ENCODE assay signal across 8 mouse cellular contexts in genomic region chr5:66151301-66152188, GRCm38 (mm10). TPM values are rescaled to one million over a fixed set of nuclear protein-coding genes. Genes with fewer than 3 reads are reported as not detected.
DNase-seq lines count a peak whose midpoint lies in the region; ATAC-seq and TF ChIP-seq lines count a peak whose summit lies in the region.

No protein-coding gene starts in this region.

- H3K4me1 ChIP-seq in forebrain, embryonic 12.5 days, result peaks cover 23% of the 10 kb centered on the region
- H3K4me1 ChIP-seq in hindbrain, postnatal 0 days (ENCODE audit: insufficient read depth, low read length), result no peaks in the 10 kb centered on the region
- 0 out of 2 replicates have a peak, but pooled peaks cover 5% of the 10 kb centered on the region for H3K4me1 ChIP-seq in liver, embryonic 13.5 days (replicated peaks)
- peaks cover 5% of the 10 kb centered on the region; the same call in 1 of the 2 replicates for H3K4me1 ChIP-seq in neural tube, embryonic 11.5 days (ENCODE audit: control insufficient read depth, insufficient read depth, low read length)

- H3K9me3 ChIP-seq in forebrain, embryonic 12.5 days, result no peaks in the 10 kb centered on the region
- no peaks in the 10 kb centered on the region for H3K9me3 ChIP-seq in hindbrain, postnatal 0 days (ENCODE audit: low read length)
- H3K9me3 ChIP-seq in liver, embryonic 13.5 days (replicated peaks), result no peaks in the 10 kb centered on the region
- H3K9me3 ChIP-seq in neural tube, embryonic 11.5 days (ENCODE audit: control insufficient read depth, low read length), result no peaks in the 10 kb centered on the region

- DNase-seq in A20 (ENCODE audit: low read depth, low spot score), result peak; percentile 72
- no peak for DNase-seq in hindbrain, postnatal 0 days (ENCODE audit: low spot score)
- no peak for DNase-seq in liver, embryonic 13.5 days
- DNase-seq in neural tube, embryonic 11.5 days (ENCODE audit: low spot score), result peak; percentile 49
- peak; percentile 46 for DNase-seq in thymus, postnatal 0 days (ENCODE audit: low spot score)
- no peak for DNase-seq in layer of hippocampus, adult 8-10 months (ENCODE audit: low spot score in 2 of 2)

- H3K4me2 ChIP-seq in forebrain, embryonic 12.5 days, result peak overlapping the region; percentile 79
- H3K4me2 ChIP-seq in hindbrain, postnatal 0 days (ENCODE audit: low read depth, low read length), result peak overlapping the region; percentile 92
- H3K4me2 ChIP-seq in liver, embryonic 13.5 days, result peak overlapping the region; percentile 57
- H3K4me2 ChIP-seq in neural tube, embryonic 11.5 days (ENCODE audit: low read depth), result peak overlapping the region; percentile 78

- ATAC-seq in activated CD4-positive, CD25-positive, alpha-beta regulatory T cell, adult 4 months, result peak; percentile 69
- ATAC-seq in forebrain, embryonic 12.5 days (ENCODE audit: low FRiP score), result peak; percentile 61; the same call in 1 of the 2 replicates
- ATAC-seq in hindbrain, postnatal 0 days, result 0 out of 2 replicates have a peak, but pooled peaks have one; percentile 43
- ATAC-seq in liver, embryonic 13.5 days (ENCODE audit: low read depth), result peak; percentile 59; the same call in 1 of the 2 replicates
- no peak; the same call in 1 of the 2 replicates for ATAC-seq in neural tube, embryonic 11.5 days (ENCODE audit: insufficient read depth, low FRiP score, low TSS enrichment)

- peaks cover 66% of the 10 kb centered on the region for H3K27me3 ChIP-seq in forebrain, embryonic 12.5 days
- peaks cover 13% of the 10 kb centered on the region for H3K27me3 ChIP-seq in hindbrain, postnatal 0 days (ENCODE audit: insufficient read depth, low read length)
- peaks cover 56% of the 10 kb centered on the region for H3K27me3 ChIP-seq in liver, embryonic 13.5 days
- H3K27me3 ChIP-seq in neural tube, embryonic 11.5 days (ENCODE audit: control insufficient read depth, insufficient read depth, low read length), result peaks cover 22% of the 10 kb centered on the region

- WGBS in forebrain, embryonic 12.5 days, result 6% methylated on average over 37 of the region's 37 CpGs
- WGBS in hindbrain, postnatal 0 days, result 12% methylated on average over 37 of the region's 37 CpGs
- 7% methylated on average over 37 of the region's 37 CpGs for WGBS in liver, embryonic 13.5 days (ENCODE audit: insufficient replicate concordance)
- WGBS in neural tube, embryonic 11.5 days, result 8% methylated on average over 37 of the region's 37 CpGs

- no peak for TF ChIP-seq CTCF in hindbrain, postnatal 0 days (IDR thresholded peaks at IDR 0.05; ENCODE audit: low read depth)

- peak overlapping the region; percentile 44 for H3K4me3 ChIP-seq in forebrain, embryonic 12.5 days (replicated peaks)
- H3K4me3 ChIP-seq in hindbrain, postnatal 0 days (ENCODE audit: low read length), result peak overlapping the region; percentile 44
- peak overlapping the region; percentile 54 for H3K4me3 ChIP-seq in liver, embryonic 13.5 days (replicated peaks)
- H3K4me3 ChIP-seq in neural tube, embryonic 11.5 days (ENCODE audit: low read depth, low read length), result peak overlapping the region; percentile 34

- H3K36me3 ChIP-seq in forebrain, embryonic 12.5 days (replicated peaks), result no peaks in the 10 kb centered on the region
- H3K36me3 ChIP-seq in hindbrain, postnatal 0 days (ENCODE audit: insufficient read depth, low read length), result no peaks in the 10 kb centered on the region
- no peaks in the 10 kb centered on the region for H3K36me3 ChIP-seq in liver, embryonic 13.5 days
- no peaks in the 10 kb centered on the region for H3K36me3 ChIP-seq in neural tube, embryonic 11.5 days (ENCODE audit: control insufficient read depth, insufficient read depth, low read length)

- peak overlapping the region; percentile 63; the same call in 1 of the 2 replicates for H3K27ac ChIP-seq in forebrain, embryonic 12.5 days
- H3K27ac ChIP-seq in hindbrain, postnatal 0 days, result no peak overlapping the region
- H3K27ac ChIP-seq in liver, embryonic 13.5 days, result peak overlapping the region; percentile 77
- H3K27ac ChIP-seq in neural tube, embryonic 11.5 days (ENCODE audit: low read depth, low read length), result no peak overlapping the region

- H3K9ac ChIP-seq in forebrain, embryonic 12.5 days, result peak overlapping the region; percentile 40; the same call in 1 of the 2 replicates
- H3K9ac ChIP-seq in hindbrain, postnatal 0 days (replicated peaks; ENCODE audit: low read length), result 0 out of 2 replicates have a peak overlapping the region, but pooled peaks have one; percentile 13
- H3K9ac ChIP-seq in liver, embryonic 13.5 days, result peak overlapping the region; percentile 55
- H3K9ac ChIP-seq in neural tube, embryonic 11.5 days (ENCODE audit: low read length), result 0 out of 2 replicates have a peak overlapping the region, but pooled peaks have one; percentile 8

RNA-seq across cellular contexts. Expression of gene Rbm47, which starts 21.4 kb away (rescaled TPM):
- polyA plus RNA-seq in activated CD4-positive, CD25-positive, alpha-beta regulatory T cell, adult 4 months (2017; shearing (Covaris generic)), result 1 to 10 TPM in 1 of 2 experiments, under 1 TPM in 1; 0.42 to 1.2 TPM
- 4.4 and 6.4 TPM in 2 replicates for polyA plus RNA-seq in forebrain, embryonic 12.5 days (2016; fragmentation: Nextera tagmentation; extraction: Ambion mirVana)
- total RNA-seq in hindbrain, postnatal 0 days (2014; rRNA removed), result 2.5 and 2.6 TPM in 2 replicates
- 5.0 and 6.0 TPM in 2 replicates for polyA plus RNA-seq in hindbrain, postnatal 0 days (2015; fragmentation: Nextera tagmentation; extraction: Ambion mirVana)
- polyA plus RNA-seq in liver, embryonic 13.5 days (2015; fragmentation: Nextera tagmentation; extraction: Ambion mirVana), result 8.1 and 12.0 TPM in 2 replicates
- polyA plus RNA-seq in neural tube, embryonic 11.5 days (2014; fragmentation: Nextera tagmentation; extraction: Ambion mirVana), result 1.9 TPM in 2 replicates
- polyA plus RNA-seq in thymus, postnatal 0 days (2015; fragmentation: Nextera tagmentation; extraction: Ambion mirVana), result 13.1 and 14.4 TPM in 2 replicates
- 1 to 10 TPM; 1.5 to 4.4 (median 2.6) TPM for total RNA-seq in layer of hippocampus, adult 8-10 months (2022)

Comparison
In these comparisons a context has a peak if more than half of its experiments do, and no peak if none do; other contexts are left out.
1. DNase-seq: peak in A20 (single experiment), neural tube, embryonic 11.5 days (single experiment) and thymus, postnatal 0 days (single experiment); none in hindbrain, postnatal 0 days (single experiment), liver, embryonic 13.5 days (single experiment) and layer of hippocampus, adult 8-10 months (0 of 2).
2. H3K27ac ChIP-seq: peak in forebrain, embryonic 12.5 days (single experiment) and liver, embryonic 13.5 days (single experiment); none in hindbrain, postnatal 0 days (single experiment) and neural tube, embryonic 11.5 days (single experiment).
3. Peak in every context shown above with its lines, with median percentiles within 50 percentile points of each other: H3K4me2 ChIP-seq, H3K4me3 ChIP-seq and H3K9ac ChIP-seq.